Mouse (Mus musculus) NIH3T3 (cell line): ENCODE results near the gene Crtc1.

Experiments
- DNase-seq: peaks from one replicate; pipeline ENCODE4 v3.0.0-alpha.2; 2012; ENCODE audit warnings: low read depth

Gene Crtc1

GRCm38 (mm10) chr8:70462516-70462813 lies 23.1 kb upstream of the Crtc1 start:
- DNase-seq: no peak

GRCm38 (mm10) chr8:70461765-70462515 lies 22.6 kb upstream of the Crtc1 start:
- DNase-seq: peak; percentile 75

GRCm38 (mm10) chr8:70460606-70461005 lies 21.2 kb upstream of the Crtc1 start:
- peak; percentile 38 for DNase-seq

- DNase-seq: no peak
Observed at GRCm38 (mm10) chr8:70460199-70460598, 20.8 kb upstream of the Crtc1 start.

- DNase-seq: no peak
Observed at GRCm38 (mm10) chr8:70459636-70460035, 20.3 kb upstream of the Crtc1 start.

- peak; percentile 40 for DNase-seq
Observed at GRCm38 (mm10) chr8:70458462-70458861, 19.1 kb upstream of the Crtc1 start.

GRCm38 (mm10) chr8:70457882-70458281 lies 18.5 kb upstream of the Crtc1 start:
- DNase-seq: no peak

- DNase-seq: no peak
Observed at GRCm38 (mm10) chr8:70456996-70457395, 17.6 kb upstream of the Crtc1 start.

GRCm38 (mm10) chr8:70453852-70454251 lies 14.5 kb upstream of the Crtc1 start:
- no peak for DNase-seq

- no peak for DNase-seq
Observed at GRCm38 (mm10) chr8:70452196-70452966, 13.0 kb upstream of the Crtc1 start.

- DNase-seq: peak; percentile 75
Observed at GRCm38 (mm10) chr8:70447639-70448420, 8.5 kb upstream of the Crtc1 start.

GRCm38 (mm10) chr8:70445988-70446387 lies 6.6 kb upstream of the Crtc1 start:
- no peak for DNase-seq

GRCm38 (mm10) chr8:70443326-70443725 lies 3.9 kb upstream of the Crtc1 start:
- DNase-seq: no peak

- no peak for DNase-seq
Observed at GRCm38 (mm10) chr8:70441565-70441964, 2.2 kb upstream of the Crtc1 start.

- DNase-seq: no peak
Observed at GRCm38 (mm10) chr8:70440246-70440645, 867 bp upstream of the Crtc1 start.

GRCm38 (mm10) chr8:70439848-70440179 lies 435 bp upstream of the Crtc1 start:
- no peak for DNase-seq

- DNase-seq: no peak
Observed at GRCm38 (mm10) chr8:70438423-70438822, 956 bp downstream of the Crtc1 start.

GRCm38 (mm10) chr8:70435156-70435555 lies 4.2 kb downstream of the Crtc1 start:
- no peak for DNase-seq

GRCm38 (mm10) chr8:70432991-70433536 lies 6.3 kb downstream of the Crtc1 start:
- DNase-seq: no peak

- no peak for DNase-seq
Observed at GRCm38 (mm10) chr8:70431213-70431612, 8.2 kb downstream of the Crtc1 start.

GRCm38 (mm10) chr8:70426300-70426907 lies 13.0 kb downstream of the Crtc1 start:
- no peak for DNase-seq

- DNase-seq: no peak
Observed at GRCm38 (mm10) chr8:70422722-70423121, 16.7 kb downstream of the Crtc1 start.
